Mouse (Mus musculus): Measurements from ENCODE around the gene Map4k4. TPM values are rescaled to one million over a fixed set of nuclear protein-coding genes. Genes with fewer than 3 reads are reported as not detected.
A peak's percentile ranks its signal among the peaks of the same experiment; 100 is the strongest.

Gene Map4k4
- polyA plus RNA-seq, 1 experiment = 54.5 TPM

DNA sequence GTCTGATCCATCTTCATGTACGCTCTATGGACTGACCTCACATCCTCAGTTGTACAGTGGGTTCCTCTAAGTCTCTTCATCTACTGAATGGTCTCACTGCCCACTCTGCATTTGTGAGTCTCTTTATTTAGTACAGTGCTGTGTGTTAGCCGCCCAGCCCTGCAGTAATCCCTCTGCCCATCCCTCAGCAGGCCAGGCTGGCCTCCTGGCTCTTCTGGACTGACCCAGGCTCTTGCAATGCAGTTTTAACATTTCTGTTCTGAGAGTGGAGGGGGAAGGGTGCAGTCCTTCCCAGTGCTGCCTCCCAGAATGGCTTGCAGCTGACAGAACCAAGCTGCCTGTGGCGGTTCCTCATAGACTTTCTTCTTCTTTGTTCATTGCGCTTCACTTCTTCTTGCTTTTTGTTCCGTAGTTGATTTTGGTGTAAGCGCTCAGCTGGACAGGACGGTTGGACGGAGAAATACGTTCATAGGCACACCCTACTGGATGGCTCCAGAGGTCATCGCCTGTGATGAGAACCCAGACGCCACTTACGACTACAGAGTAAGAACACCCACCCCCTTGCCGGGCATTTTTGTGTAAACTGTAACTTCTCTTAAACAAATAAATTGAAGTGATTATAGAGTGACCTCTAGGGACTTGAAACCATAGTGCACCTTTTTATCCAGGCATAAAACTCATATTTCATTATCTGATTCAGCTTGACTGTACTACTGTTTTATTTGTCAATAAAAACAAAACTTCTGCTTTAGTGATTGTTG is 82.2 kb downstream of the Map4k4 start:
- no peak overlapping the region for H3K27ac ChIP-seq (ENCODE audit: insufficient read depth, low read depth, low read length)
- TF ChIP-seq POLR2A (IDR thresholded peaks at IDR 0.05; ENCODE audit: borderline replicate concordance, low read depth, low read length) (no peak), CTCF (IDR thresholded peaks at IDR 0.05; ENCODE audit: low read depth, low read length) (no peak)
- no peak overlapping the region for H3K4me3 ChIP-seq (ENCODE audit: insufficient read depth, low read length)
- no peaks in the 10 kb centered on the region for H3K4me1 ChIP-seq (ENCODE audit: control insufficient read depth, insufficient read depth, low read length)

- Histone ChIP-seq H3K4me1 (ENCODE audit: control insufficient read depth, insufficient read depth, low read length) (no peaks in the 10 kb centered on the region), H3K27ac (ENCODE audit: insufficient read depth, low read depth, low read length) (no peak overlapping the region), H3K4me3 (ENCODE audit: insufficient read depth, low read length) (no peak overlapping the region)
- no peak for TF ChIP-seq POLR2A (IDR thresholded peaks at IDR 0.05; ENCODE audit: borderline replicate concordance, low read depth, low read length)
- TF ChIP-seq CTCF (IDR thresholded peaks at IDR 0.05; ENCODE audit: low read depth, low read length) = no peak
Measured at GRCm38 (mm10) chr1:39984331-39984730, 83.6 kb downstream of the Map4k4 start.

GRCm38 (mm10) chr1:39986820-39987219 is 86.1 kb downstream of the Map4k4 start:
- H3K27ac ChIP-seq (ENCODE audit: insufficient read depth, low read depth, low read length) = no peak overlapping the region

DNA sequence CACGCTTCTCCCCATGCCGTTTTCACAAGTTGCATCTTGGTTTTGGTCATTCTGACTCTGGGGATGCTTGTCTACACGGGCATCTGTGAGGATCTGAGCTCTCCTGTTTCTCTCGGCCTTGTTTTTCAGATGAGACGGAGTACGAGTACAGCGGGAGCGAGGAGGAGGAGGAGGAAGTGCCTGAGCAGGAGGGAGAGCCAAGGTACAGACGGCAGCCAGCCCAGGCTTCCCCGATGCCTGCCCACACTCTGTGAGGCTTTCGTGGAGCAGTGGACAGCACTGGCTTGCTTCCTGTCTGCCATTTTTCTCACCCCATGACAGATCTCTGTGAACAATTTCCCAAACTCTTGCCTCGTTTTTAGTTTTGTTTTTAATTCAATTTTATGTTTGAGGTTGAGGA is 88.1 kb downstream of the Map4k4 start:
- Histone ChIP-seq H3K4me1 (ENCODE audit: control insufficient read depth, insufficient read depth, low read length) (no peaks in the 10 kb centered on the region), H3K4me3 (ENCODE audit: insufficient read depth, low read length) (no peak overlapping the region), H3K27ac (ENCODE audit: insufficient read depth, low read depth, low read length) (no peak overlapping the region)
- TF ChIP-seq CTCF (IDR thresholded peaks at IDR 0.05; ENCODE audit: low read depth, low read length) (no peak), POLR2A (IDR thresholded peaks at IDR 0.05; ENCODE audit: borderline replicate concordance, low read depth, low read length) (no peak)

More at GRCm38 (mm10) chr1:39986820-39987219, 86.1 kb downstream of the Map4k4 start:
- Histone ChIP-seq H3K4me3 (ENCODE audit: insufficient read depth, low read length) (no peak overlapping the region), H3K4me1 (ENCODE audit: control insufficient read depth, insufficient read depth, low read length) (no peaks in the 10 kb centered on the region)
- TF ChIP-seq CTCF (IDR thresholded peaks at IDR 0.05; ENCODE audit: low read depth, low read length) = no peak
- TF ChIP-seq POLR2A (IDR thresholded peaks at IDR 0.05; ENCODE audit: borderline replicate concordance, low read depth, low read length) = no peak

DNA sequence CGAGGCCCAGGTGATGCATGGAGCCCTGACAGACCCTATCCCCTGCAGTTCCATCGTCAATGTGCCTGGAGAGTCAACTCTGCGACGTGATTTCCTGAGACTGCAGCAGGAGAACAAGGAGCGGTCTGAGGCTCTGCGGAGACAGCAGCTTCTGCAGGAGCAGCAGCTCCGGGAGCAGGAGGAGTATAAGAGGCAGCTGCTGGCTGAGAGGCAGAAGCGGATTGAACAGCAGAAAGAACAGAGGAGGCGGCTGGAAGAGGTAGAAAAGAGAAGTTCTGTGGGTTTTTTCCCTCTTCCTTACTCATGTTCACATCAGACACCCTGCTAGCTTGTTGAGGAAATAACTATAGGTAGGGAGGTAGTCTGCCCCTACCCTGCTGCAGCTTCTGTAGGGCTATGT is 89.3 kb downstream of the Map4k4 start:
- H3K27ac ChIP-seq (ENCODE audit: insufficient read depth, low read depth, low read length) = no peak overlapping the region
- H3K4me1 ChIP-seq (ENCODE audit: control insufficient read depth, insufficient read depth, low read length) = no peaks in the 10 kb centered on the region
- no peak overlapping the region for H3K4me3 ChIP-seq (ENCODE audit: insufficient read depth, low read length)
- TF ChIP-seq CTCF (IDR thresholded peaks at IDR 0.05; ENCODE audit: low read depth, low read length) = no peak
- no peak for TF ChIP-seq POLR2A (IDR thresholded peaks at IDR 0.05; ENCODE audit: borderline replicate concordance, low read depth, low read length)

DNA sequence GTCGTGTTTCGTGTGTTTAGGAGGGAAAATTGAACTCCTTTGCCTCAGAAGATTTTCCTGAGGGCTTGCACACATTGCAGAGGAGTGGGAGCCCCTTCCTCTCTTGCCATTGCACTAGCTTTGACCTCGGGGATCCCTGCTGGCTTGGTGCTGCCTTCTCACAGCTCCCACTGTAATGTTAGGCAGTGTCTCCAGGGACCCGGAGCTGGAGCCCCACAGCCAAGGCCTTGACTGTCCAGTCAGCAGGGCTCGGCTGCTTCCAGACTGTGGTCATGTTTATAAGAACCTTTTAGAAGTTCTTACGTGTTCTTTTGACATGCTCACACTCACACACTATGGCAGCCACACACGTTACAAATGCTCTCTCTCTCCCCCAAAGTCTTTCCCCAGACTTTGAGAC is 93.2 kb downstream of the Map4k4 start:
- TF ChIP-seq POLR2A (IDR thresholded peaks at IDR 0.05; ENCODE audit: borderline replicate concordance, low read depth, low read length) = no peak
- TF ChIP-seq CTCF (IDR thresholded peaks at IDR 0.05; ENCODE audit: low read depth, low read length) = no peak
- Histone ChIP-seq H3K4me1 (ENCODE audit: control insufficient read depth, insufficient read depth, low read length) (no peaks in the 10 kb centered on the region), H3K4me3 (ENCODE audit: insufficient read depth, low read length) (no peak overlapping the region), H3K27ac (ENCODE audit: insufficient read depth, low read depth, low read length) (no peak overlapping the region)

DNA sequence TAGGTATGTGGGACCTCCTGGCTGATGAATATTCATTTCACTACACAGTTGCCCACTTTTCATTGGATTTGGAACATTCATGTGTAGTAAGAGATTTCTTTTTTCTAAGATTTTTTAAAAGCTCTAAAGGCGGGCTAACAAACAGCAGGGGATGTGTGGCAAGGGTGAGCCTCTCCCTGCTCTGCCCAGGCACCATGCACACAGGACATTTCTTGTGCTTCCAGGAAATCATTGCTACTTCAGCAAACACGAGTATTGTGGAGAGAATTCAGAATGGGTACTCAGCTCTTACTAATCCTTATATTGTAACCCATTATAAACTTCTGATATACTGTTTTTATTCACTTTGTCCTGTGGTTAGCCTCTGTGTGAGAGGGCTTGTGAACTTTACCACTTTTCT is 94.9 kb downstream of the Map4k4 start:
- Histone ChIP-seq H3K4me1 (ENCODE audit: control insufficient read depth, insufficient read depth, low read length) (no peaks in the 10 kb centered on the region), H3K4me3 (ENCODE audit: insufficient read depth, low read length) (no peak overlapping the region), H3K27ac (ENCODE audit: insufficient read depth, low read depth, low read length) (no peak overlapping the region)
- TF ChIP-seq POLR2A (IDR thresholded peaks at IDR 0.05; ENCODE audit: borderline replicate concordance, low read depth, low read length) (no peak), CTCF (IDR thresholded peaks at IDR 0.05; ENCODE audit: low read depth, low read length) (no peak)

GRCm38 (mm10) chr1:40000476-40000875 is 99.8 kb downstream of the Map4k4 start:
- no peak overlapping the region for H3K4me3 ChIP-seq (ENCODE audit: insufficient read depth, low read length)
- TF ChIP-seq POLR2A (IDR thresholded peaks at IDR 0.05; ENCODE audit: borderline replicate concordance, low read depth, low read length) = no peak
- no peak for TF ChIP-seq CTCF (IDR thresholded peaks at IDR 0.05; ENCODE audit: low read depth, low read length)

GRCm38 (mm10) chr1:40000899-40001298 is 100.2 kb downstream of the Map4k4 start:
- Histone ChIP-seq H3K27ac (ENCODE audit: insufficient read depth, low read depth, low read length) (no peak overlapping the region), H3K4me1 (ENCODE audit: control insufficient read depth, insufficient read depth, low read length) (no peaks in the 10 kb centered on the region), H3K4me3 (ENCODE audit: insufficient read depth, low read length) (no peak overlapping the region)
- TF ChIP-seq CTCF (IDR thresholded peaks at IDR 0.05; ENCODE audit: low read depth, low read length) (0 out of 2 replicates have a peak, but pooled peaks have one; percentile 5), POLR2A (IDR thresholded peaks at IDR 0.05; ENCODE audit: borderline replicate concordance, low read depth, low read length) (no peak)

More at GRCm38 (mm10) chr1:40000476-40000875, 99.8 kb downstream of the Map4k4 start:
- Histone ChIP-seq H3K4me1 (ENCODE audit: control insufficient read depth, insufficient read depth, low read length) (no peaks in the 10 kb centered on the region), H3K27ac (ENCODE audit: insufficient read depth, low read depth, low read length) (no peak overlapping the region)

GRCm38 (mm10) chr1:40002129-40002727 is 101.5 kb downstream of the Map4k4 start:
- no peak overlapping the region for H3K4me3 ChIP-seq (ENCODE audit: insufficient read depth, low read length)
- no peak overlapping the region for H3K27ac ChIP-seq (ENCODE audit: insufficient read depth, low read depth, low read length)
- no peaks in the 10 kb centered on the region for H3K4me1 ChIP-seq (ENCODE audit: control insufficient read depth, insufficient read depth, low read length)
- TF ChIP-seq POLR2A (IDR thresholded peaks at IDR 0.05; ENCODE audit: borderline replicate concordance, low read depth, low read length) (no peak), CTCF (IDR thresholded peaks at IDR 0.05; ENCODE audit: low read depth, low read length) (no peak)
